Mouse (Mus musculus) natural killer cell, adult 2 months (primary cell): ENCODE measurements at regions not wholly inside any gene's neighbourhood (a gene's known extent, or its start where the extent isn't known, plus 50 kb on each side); places are given as distances from the start of the nearest gene placed in this dataset.

Experiments
- DNase-seq, 2 experiments: peaks; one replicate each; pipeline ENCODE4 v3.0.0; 2022; ENCODE audit warnings: low spot score in 2 of 2

DNA sequence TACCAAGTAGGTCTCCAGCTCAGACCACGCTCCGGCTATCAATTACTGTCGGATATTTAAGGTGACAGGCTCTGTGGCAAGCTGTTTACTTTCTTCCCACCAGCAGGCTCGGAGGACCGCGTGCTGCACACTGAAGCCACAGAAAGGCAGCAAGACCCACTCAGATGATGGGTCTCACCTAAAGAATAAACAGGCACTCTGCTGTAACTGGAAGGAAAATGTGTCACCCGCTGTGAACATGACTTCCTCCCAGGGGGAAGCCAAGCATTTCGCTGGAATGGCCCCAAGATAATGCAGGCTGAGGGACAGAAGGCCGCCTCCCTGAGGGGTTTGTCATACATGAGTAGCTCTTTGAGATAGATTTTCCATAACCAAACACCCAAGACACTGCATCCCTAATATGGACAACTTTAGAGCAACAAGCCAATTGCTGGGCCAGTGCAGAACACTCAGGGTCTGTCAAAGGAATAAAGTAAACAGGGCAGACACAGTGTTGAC lies 259.3 kb downstream of the Atp23 start:
- no peak for DNase-seq

DNA sequence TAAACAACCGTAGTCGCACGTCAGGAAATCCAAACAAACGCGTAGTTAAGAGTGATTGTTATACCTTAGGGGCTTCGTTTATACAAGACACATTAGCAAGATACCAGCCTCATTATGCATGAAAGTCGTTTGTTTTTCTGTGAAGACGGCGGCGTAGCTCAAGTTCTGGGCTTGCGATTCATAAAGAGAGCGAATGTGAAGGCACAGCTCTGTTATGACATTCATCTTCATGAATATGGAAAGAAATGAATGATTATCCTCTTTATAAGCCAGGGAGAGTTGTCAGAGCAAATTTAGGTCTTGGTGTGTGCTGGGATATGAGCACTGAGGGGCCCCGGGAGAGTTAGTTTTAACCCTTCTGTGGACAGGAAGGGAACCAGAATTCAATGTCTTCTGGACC lies 266.4 kb downstream of the Atp23 start:
- no peak for DNase-seq

DNA sequence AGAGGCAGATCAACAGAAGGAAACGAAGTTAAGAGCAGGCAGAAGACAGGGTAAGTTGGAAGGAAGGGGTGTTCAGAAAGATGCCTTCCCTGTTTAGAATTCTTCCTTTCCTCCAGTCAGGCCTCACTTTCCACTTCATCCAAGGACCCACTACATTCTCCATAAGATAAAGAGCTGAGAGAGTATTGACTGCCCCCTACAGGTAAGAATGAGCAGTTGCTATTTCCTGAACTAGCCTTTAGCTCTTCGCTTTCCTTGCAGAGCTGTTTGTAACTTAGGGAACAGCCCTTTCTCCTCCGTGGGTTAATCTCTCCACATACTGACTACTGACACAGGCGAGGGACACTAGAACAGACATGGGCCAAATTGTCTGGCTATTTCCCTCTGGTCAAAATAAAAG lies 273.1 kb downstream of the Atp23 start:
- no peak for DNase-seq

DNA sequence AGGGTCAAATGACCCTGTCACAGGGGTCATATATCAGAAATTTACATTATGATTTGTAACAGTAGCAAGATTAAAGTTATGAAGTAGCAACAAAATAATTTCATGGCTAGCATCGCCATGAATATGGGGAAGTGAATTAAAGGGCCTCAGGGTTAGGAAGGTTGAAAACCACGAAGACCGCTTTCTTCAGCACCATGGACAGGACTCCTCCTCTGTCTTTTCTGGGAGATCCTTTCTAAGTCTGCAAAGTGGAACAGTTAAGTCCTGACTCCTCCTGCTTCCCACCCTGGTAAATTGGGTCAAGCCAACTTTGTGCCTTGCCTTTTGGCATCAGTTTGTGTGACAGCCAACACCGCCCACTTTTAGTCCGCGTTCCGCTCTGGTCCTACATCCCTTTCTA lies 275.7 kb downstream of the Atp23 start:
- no peak for DNase-seq

DNA sequence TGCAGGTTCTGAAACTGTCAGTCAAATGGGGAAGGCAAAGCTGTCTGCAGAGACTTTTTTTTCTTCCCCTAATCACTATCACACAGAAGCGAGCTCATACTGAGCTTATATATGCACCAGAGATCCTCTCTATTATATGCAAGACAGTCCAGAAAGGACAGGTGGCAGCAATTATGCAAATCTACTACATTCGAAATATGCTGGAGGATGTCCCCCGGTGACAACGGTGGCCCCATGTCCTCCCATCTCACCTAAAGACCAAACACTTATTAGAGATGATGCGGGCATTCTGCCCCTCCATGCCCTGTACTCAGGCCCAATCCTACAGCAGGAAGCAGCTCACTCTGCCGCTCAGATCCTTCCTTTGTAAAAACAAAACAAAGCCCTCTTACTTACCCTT lies 280.4 kb downstream of the Atp23 start:
- no peak for DNase-seq

DNA sequence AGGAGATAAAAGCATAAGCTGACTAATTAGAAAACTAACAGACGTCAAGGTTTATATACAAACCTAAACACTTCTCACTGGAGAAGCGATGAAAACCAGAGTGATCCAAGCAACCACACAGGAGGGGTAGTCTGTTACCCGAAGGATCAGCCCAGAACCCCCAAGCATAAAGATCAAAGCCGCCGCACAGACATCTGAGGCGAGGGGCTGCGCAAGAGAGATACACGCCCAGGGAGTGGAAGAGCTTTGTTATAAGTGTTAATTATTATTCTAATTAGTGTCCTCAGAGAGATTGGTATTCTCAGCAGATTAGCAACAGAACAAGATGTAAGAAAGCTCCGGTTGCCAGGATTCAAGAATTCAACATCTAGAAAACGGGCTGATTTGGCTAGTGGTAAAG lies 281.2 kb downstream of the Atp23 start:
- DNase-seq = no peak

DNA sequence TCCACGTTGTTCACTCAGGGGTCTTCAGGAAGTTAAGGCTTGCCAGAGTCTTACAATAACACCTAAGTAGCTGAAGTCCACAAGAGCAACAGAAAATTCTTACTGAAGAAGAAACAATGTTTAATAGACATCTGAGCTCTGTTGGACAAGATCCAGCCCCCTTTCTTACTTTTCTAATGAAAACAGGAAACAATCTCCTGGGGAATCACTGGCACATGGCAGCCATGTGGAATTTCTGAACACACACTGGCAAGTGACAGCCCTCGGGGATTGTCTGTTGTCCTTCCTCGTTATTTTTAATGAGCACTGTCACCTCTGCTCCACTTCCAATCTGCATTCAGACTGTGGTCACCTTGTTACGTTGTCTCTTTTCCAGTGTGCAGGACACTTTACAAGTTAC lies 288.9 kb downstream of the Atp23 start:
- no peak for DNase-seq

DNA sequence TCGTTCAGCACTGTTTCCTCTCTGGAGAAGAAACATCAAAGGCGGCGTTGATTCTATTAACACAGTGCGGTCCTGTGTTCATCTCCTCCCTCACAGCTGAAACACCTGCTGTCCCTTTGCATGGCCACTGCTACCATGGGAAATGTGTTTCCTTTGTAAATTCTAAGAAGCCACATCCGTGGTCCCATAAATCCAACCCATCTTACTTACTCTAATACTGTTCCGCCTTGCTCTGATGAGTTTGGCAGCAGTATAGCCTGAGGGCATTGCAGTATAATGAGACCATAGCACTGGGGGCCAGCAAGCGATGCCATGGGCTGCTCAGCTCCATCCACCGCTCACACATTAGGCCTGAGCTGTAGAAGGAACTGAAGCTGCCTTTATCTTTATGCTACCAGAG lies 290.6 kb downstream of the Atp23 start:
- no peak for DNase-seq

DNA sequence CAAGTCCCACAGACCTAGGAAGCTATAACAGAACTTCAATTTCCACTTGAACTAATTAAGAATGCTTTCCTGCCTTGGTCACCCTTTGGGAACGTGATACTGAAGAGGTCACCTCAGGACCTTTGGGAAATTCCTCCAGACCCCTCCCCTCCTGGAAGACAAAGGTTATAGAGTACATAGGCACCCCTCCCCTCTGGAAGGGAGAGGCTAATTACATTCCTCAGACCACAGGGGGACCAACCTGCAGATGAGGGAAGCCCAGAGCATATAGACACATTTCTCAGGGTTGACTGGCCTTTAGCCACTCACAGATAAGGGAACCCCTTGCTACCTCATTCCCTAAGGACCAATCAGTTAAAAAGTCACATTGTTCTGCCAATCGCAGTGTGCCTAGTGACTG lies 301.5 kb downstream of the Atp23 start:
- DNase-seq = no peak

DNA sequence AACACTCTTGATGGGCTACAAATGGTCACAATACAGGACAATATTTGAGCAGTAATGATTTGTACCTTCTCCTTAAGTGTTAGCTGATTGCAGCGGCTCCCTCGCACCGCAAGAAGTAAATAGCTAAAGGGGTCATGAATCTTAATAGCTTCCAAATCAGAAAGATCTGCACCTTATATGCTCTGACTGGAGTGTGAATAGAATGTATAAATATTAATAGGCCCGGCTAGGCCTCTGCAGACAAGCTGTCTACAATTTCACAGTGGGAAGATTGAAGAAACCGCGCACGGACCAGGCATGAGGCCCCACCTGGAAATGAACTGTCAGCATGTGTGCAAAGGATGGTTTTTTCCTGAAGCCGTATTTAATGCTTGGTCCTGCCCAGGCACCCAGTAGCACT lies 333.0 kb downstream of the Atp23 start:
- no peak for DNase-seq

DNA sequence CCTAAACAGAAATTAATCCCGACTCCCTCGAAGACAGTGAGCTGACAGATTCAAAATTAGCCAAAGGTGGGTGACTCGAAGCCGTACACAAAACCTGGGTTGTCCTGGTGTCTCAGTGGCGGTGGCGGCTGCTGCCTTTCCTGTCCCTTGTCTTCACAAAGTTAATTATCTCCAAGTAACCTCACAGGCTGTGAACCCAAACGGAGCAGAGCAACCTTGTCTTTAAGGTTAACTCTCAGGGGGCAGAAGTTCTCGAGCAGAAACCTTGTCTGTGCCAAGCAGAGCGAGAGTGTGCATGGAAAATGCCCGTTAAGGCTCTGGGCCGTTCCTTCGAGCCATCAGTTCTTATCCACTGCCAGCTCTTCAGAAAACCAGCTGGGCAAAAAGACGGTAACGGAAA lies 335.8 kb downstream of the Atp23 start:
- DNase-seq = no peak

DNA sequence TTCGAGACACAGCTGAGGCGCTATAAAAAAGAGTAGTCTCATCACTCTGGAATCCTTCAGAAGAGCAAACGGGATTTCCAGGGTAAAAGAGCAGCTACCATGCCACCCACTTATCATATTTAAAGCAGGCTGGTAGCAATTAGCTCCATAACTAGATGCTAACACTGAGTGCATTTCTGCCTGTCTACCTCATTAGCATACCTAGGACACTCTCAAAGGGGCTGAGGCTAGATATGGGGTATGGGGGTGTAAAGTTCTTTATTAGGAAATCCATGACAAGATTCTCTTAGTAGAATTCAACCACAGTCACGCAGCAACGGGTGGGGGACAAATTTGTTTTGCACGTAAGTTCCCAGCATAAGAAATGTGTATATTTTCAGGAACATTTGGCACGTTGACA lies 346.1 kb downstream of the Atp23 start:
- no peak for DNase-seq

DNA sequence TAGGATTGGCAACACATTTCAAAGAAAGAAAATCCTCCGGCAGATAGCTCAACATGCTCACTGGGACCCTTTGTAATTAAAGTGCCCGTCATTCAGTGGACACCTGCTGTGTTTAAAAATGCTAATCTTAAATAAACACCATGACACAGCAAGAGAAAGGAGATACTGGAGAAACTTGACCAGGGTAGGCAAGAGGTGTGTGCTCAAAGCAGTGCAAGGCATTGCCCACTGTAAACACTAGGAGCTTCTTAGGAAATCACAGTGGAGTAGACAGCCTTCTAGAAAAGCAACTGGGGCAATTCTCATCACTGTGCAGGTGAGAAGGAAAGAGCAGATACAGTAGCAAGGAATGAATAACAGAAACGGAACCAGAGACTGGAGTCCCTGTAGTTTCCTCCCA lies 369.2 kb downstream of the Atp23 start:
- DNase-seq = no peak

DNA sequence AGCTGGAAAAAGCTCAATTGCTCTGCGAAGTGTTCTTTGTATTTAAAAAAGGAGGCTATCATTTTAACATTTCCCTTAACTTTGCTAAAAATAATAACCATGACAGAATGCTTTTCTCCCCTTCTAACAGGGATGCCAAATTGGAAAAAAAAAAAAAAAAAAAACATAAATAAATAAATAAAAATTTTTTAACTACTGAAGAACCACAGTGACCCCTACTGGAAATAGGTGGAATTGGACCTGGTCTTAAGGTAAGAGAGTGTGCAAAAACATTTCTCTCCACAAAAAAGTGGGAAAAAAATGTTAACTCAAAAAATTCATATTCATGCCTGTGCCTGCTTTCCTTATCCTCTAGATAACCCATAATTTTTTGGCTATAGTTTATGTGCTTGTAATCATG lies 369.8 kb downstream of the Atp23 start:
- no peak for DNase-seq

DNA sequence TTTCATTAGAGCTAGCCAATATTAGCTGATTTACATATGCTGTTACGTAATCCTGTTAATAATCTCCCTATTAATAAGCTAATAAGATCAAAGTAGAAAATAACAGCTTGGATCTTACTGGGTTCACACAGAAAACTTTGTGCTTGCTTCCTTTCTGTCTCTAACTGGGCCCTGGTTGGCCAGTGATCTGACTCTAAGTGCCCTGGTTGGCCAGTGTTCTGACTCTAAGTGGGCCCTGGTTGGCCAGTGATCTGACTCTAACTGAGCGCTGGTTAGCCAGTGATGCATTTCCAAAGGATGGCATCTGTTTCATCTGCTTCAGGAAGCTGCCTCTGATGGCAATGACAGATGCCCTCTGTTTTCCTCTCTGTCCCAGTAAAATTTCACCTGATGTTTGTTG lies 372.4 kb downstream of the Atp23 start:
- DNase-seq = no peak

DNA sequence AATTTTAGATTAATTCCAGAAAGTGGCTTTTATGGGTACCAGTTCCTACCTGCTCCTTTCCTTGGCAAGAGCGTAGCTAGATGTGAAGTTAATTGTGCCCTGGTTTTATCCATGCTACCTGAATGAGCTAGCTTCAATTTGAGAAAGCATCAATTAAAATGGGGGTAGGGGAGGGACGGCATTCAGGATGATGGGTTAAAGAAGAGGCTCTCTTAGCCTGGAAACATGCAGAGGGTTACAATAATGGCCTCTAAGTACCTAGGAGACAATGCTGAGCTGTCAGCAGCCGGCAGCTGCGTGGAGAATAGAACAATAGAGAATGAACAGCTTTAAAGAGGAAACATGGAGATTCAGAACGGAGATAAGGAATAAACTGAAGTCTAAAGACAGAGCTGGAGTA lies 375.0 kb downstream of the Atp23 start:
- no peak for DNase-seq

DNA sequence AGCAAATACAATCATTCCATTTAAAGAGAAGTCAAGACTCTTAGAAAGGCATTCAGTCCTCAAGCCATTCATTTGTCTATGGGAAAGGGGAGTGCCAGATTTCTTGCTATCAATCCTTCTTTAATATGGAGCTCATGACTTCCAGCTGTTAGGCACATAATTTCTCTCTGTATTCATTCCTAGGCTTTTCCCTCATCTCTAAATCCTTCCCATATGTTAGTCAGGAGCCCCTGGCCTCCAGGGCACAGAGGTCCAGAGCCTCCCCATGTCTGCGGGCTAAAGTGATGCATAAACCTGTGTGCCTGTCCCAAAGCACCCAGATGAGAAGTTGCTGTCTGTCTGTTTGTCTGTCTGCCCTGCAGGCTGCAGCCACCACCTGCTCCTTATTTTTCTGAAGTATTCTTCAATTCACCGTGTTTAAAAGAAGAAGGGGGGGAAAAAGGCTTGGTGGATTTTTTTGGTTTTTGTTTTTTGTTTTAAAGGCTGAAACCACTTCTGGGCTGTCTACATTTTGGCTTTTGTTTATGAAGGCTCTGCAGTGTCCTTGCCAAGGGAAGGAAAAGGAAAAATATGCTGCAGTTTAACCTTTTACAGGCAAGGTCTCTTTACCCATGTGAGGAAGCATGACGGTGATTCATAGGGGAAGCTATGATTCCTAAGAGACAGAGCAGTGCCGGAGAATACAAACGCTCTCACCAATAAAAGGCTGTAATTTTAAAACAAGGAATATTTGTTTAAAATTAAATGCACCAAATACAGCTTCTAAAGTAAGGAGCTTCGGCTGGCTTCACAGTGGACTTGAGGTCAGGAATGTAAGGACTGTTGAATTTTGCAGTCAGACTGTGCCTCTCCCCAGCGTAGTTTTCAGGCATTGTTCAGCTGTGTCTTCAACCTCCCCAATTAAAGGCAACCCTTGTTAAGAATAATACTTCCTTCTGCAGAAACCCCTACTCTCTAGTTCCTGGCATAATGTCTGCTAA lies 379.0 kb downstream of the Atp23 start:
- no peak for DNase-seq

DNA sequence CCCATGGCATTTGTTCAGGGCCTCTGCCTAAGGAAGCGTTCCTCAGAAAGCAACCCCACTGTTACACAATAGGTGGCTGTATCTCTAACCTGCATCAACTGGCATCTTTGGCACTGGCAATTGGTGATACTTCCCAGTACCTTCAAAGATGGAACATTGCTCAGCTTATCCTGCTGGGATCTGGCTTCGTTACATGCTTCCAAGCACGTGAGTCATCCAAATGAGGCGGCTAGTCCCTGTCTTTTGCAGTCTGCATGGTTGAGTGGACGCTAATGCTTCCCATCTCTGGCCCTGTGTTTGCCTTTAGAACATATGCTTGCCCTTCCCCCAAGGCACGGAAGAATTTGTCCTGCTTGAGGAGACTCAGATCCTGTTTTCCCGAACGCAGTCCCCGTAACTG lies 380.2 kb downstream of the Atp23 start:
- DNase-seq = no peak

DNA sequence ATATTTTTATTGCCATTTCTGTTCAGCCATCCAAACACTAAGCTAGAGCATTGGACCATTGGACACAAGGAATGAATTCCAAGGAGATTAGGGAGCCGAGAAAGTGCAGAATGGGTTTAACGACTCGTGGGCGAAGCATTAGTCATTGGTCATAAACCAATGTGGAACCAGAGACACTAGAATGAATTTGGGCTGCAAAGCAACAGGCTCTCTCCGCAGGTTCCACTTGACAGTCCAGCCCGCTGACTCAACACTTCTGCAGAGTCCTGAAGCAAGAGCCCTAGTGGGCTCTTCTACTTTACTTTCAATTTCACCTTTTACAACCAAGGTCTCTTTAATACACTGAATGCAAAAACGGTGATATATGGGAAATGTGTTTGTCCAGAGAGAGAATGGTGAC lies 388.0 kb downstream of the Atp23 start:
- no peak for DNase-seq

DNA sequence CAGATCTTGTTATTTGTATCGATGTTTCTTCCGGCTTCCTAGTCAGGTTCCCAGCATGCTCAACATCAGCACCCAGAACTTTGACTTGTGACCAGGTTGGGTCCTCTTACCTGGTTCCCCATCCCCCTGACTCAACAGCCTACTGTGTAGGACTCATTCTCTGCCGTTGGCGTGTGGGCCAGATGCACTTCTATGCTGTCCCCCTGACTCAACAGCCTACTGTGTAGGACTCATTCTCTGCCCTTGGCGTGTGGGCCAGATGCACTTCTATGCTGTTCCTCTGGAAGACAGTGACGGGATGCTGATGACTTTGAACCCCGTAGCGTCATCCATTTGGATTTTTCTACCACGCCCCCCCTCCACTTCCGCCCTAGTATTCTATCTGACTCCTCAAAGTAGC lies 389.6 kb downstream of the Atp23 start:
- DNase-seq = peak; percentile 67 to 82

DNA sequence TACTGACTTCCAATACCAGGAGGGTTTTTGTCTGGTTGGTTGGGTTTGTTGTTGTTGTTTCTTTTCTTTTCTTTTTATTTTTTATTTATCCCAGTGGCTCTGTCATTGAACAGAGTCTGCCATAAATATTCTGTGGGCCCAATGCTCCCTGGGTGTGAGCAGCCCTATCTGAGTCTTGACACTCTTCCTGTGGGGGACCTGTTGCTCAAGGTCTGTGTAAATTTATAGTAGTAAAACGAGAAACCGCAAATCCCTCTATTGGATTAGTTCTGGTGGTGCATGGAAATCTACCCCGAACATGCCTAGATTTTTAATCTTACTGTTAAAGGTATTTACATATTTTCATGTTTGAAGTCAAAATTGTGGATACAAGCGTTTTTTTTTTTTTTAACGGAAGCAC lies 395.2 kb downstream of the Atp23 start:
- no peak for DNase-seq

DNA sequence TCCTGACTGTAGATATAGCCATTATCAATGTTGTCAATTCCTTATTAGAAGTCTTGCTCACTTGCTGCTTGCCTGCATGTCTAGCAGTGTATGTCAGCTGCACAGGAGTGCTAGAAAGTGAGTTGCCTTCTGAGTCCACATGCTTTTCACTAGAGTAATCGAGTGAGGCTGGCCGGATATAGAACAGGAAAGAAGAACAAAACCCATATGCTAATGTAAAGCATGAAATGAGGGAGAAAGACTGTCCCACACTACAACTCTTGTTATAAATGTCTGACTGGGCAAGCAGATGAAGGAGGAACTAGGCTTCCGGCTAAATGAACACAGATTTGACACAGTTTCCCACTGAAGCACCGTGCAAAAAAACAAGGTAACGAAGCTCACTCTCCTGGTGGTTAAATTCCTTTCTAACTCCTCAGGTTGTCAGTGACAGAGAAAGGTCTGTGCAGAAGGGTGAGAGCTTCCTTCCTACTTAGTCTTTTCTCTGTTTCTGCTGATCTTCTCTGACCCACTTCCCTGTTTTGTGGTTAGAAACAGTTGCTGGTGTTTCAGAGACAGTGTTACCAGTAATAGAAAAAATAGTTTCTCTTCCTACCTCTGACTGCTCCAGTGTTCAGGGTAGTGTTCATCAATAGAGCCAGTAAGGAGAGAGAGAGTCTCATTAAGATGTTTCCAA lies 399.0 kb downstream of the Atp23 start:
- peak in 1 of 2 experiments; percentile 46 for DNase-seq

DNA sequence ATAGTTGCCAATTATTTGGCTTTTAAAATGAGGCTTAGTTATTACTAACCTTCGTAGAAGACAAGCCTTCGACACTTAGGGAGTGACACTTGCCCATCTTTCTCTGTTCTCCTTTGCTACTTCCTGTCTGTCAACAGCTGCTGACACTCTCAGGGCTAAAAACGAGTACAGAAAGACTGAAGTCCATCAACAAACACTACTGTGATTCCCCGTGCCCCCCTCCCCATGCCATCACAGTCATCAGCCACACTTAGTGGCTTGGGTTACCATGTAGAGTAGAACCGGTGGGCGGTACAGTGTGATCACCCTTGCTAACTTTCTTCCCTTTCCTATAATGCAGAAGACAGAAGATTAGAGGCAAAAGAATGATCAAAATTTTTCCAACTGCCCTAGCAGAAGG lies 402.4 kb downstream of the Atp23 start:
- peak in 1 of 2 experiments; percentile 38 for DNase-seq
